Mouse (Mus musculus) gastrocnemius, postnatal 4 days (tissue): ENCODE results near the gene Rasgef1b. TPM values are rescaled to one million over a fixed set of nuclear protein-coding genes. Genes with fewer than 3 reads are reported as not detected.

ENCODE experiments used
- DNase-seq, 2 experiments: peaks; one replicate each; pipeline ENCODE4 v3.0.0; 2021 to 2022; ENCODE audit warnings: low spot score in 2 of 2, mixed read lengths in 2 of 2
- total RNA-seq, 2 experiments: library from RNA; stranded (reverse); gene quantifications; 2 replicates each; pipeline ENCODE4 v1.2.3; 2021

Rasgef1b gene
- total RNA-seq, 2 experiments from 2014 or later: 3.2 to 3.6 TPM

DNA sequence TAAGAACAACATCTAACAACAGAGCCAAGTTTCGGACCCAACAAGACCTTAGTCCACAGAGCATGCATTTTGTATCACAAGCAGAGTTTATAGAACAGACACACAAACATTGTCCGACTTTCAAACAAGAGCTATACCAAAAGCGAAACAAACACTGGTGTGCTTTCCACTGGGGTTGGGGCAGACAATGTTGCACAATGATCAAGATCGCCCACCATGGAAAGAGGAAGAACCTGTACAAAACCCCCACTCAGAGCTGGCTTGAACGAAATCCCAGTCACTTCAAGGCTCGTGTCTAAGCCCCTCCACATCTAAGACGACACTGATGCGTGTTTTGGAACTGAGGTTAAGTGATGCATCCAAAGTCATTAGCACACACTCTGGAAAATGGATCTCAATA is 462.6 kb downstream of the Rasgef1b start:
- no peak for DNase-seq

DNA sequence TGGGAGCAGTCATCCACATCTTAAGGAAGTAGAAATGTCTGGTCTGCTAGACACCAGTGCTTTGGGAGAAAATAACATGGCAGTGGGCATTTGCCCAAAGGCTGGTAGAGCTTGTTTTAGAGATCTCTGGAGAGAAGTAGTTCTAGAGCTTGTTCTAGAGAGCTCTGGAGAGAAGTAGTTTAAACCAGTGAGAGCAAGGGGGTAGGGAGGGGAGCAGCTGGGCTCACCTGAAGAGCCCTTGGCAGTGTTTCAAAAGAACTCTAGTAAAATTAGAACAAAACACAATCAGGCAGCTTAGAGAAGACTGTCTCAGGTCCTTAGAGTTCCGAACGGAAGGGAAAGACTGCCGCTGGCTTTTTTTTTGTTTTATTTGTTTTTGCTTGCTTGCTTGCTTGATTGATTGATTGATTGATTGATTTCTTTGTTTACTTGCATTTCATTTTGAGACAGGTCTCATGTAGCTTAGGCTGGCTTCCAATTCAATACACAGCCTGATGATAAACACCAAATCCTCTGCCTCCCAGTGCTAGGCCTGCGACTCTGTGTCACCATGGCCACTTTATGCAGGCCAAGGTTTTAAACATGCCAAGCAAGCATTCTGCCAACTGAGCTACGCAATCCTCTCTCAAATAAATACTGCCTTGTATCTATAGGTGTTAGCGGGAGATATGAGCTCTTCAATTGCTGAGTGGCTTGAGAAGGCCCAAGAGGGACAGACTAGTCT is 466.5 kb downstream of the Rasgef1b start:
- no peak for DNase-seq

DNA sequence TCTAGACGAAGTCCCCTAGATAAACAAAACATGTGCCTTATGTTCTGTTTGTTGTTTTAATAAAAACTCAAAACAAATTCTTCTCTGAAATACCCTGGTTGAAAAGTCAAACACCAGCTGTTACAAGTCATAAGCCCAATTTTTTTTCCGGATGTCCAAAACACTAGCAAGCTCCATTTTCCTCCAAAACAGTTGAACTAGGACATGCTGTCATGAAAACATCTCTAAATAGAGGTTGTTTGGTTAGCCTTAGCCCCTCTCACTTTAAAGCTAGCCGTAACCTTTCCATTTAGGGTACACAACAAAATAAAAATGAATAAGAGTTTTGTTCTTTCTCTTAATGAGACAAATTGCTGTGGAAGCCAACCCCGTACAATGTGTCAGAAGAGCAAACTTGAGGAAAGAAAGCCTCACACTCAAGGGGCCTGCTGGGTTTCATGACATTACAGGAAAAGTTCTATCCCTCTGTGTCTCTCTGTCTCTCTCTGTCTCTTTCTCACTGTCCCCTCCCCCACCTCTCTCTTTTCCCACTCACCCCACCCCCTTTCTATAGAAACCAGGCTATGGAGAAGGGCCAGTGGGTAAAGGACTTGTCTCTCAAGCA is 467.6 kb downstream of the Rasgef1b start:
- no peak for DNase-seq

DNA sequence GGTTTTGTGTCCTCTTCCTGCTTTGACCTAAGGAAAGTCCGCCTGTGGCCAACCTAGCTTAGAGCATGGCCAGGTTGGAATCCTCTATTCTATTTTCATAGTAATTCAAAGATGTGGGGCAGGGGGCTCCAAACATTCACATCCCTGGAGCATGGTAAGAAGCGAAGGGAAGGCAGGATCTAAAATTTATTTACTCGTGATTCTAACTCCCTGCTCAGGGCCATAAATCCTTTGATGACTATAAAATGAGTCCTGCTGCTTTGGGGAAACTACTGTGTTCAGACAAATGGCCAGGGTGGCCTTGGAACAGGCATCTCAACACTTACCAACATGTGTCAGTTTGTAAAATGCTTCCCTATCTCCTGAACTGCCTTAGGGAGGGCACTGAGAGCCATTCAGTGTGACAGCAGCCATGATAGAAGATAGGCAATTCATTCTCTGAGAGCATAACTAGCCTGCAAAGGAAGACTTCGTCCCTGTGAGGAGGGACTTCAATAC is 470.8 kb downstream of the Rasgef1b start:
- DNase-seq: no peak

DNA sequence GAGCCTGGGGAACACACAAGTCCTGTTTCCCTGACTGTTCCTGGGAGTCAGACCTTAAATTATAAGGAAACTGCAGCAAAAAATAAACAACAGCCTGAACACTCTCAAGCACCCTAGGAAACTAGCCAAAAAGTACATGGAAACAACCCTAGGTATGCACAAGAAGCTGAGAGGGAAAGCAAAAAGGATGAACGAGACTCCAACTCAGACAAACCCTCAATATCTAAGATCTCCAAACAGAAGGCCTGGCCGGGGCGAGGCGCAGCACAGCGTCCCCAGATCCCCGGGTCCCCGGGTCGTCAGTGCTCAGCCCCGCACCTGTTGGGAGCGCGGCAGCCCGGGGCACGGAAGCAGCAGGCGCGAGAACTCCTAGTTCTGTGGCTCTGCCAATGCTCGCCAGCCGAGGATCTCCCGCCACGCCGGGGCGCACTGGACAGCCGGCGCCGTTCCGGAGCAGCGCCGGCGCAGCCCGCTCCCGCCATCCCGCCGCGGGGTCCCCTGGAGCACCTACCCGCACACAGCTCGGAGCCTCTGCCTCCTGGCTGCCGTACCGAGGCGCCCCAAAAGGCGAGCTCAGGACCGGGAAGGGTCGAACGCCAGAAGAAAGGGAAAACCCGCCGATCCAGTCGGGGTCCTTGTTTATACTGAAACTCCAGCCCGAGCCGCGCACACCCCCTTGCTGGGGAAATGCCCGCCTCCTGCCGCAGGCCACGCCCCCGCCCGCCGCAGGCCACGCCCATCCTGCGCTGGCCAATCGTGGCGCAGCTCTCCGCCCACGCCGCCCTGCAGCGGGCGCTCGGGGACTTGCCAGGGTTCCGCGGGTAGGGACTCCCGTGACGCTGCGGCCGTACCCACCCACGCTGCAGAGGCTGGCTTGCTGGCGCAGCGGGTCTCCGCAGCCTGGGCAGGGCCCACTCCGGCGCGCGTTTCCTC is 476.4 kb downstream of the Rasgef1b start:
- DNase-seq: peak; percentile 91 to 93

DNA sequence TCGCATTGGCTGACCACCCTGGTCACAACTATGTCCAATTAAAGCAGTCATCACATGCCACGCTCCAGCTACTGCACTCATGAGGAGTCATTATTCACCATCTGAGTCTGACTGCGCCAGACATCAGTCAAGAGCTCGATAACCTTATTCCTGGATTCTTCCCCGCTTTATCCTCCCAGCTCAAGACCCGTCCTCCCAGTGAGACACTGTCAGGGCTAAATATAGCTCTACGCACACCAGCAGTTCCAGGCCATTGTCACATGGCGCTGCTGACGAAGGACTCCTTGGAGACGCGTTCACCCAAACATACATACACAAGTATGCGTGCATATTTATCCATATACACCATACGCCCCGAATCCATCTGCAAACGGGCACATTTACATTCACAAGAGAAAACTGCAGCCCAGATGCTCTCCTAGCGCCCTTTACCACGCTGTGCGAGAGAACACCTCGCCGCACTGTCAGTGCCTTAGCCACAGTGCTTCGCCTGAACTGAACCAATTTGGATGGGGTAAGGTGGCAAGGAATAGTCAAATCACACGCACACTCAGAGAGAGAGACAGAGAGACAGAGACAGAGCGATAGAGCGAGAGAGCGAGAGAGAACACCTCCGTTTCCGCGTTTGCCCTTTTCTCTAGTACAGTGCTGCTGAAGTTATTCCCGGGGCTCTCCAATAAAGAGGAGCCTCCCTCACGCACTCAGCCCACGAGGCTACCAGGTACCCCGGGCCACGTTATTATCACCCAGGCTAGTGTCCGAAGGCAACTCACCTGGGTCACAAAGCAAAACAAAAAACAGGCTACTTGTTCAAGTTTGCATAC is 477.3 kb downstream of the Rasgef1b start:
- DNase-seq: no peak

DNA sequence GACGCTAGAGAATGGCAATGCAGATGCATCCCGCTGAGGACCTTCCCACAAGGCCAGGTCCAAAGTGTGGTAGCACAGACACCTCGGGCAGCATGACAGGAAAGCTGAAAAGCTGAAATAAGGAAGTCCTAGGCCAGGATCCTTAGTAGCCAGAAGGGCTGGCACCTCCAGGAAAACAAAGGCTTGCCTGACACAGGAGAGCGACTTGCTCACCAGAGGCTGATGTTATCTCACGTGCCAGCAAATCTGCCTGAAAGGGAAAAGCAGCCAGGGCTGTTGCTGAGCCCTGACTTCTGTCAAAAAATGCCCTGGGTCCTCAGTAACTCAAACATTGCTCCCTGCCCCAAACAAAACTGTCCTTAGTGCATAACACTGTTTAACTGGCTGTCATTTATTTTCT is 478.0 kb downstream of the Rasgef1b start:
- no peak for DNase-seq

DNA sequence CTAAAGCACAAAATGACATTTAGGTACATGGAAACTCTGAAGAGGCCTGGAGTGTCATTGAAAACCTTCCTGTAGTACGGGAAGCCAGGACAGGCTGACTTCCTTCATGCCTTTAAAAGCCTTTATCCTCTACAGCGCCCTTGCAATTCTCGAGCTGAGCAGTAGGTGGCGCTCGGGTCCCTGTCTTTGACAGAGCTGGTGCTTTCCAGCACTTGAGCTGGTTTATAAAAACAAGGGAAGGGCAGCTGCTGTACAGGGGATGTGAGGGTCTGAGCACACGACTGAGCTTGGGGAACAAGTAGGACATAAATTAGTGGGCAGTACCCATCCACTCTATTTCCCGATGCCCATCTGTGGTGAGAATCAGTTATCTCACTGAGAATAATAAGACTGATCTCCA is 480.4 kb downstream of the Rasgef1b start:
- peak; percentile 91 to 94 for DNase-seq

DNA sequence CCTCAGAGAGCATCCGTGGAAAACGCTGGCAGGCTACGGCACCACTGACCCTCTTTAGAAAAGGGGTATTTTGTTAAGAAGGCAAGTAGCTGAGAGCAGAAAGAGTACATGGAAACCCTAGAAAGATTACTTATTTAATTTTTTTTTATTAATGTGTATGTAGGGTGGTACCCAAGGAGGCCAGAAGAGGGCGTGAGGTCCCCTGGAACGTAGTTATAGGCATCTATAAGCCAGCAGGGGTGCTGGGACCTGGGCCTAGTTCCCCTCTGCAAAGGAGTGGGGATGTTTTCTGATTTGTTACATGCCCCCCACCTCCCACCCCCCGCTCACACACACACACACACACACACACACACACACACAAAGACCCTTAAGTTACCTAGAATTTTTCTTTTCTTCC is 480.9 kb downstream of the Rasgef1b start:
- no peak for DNase-seq

DNA sequence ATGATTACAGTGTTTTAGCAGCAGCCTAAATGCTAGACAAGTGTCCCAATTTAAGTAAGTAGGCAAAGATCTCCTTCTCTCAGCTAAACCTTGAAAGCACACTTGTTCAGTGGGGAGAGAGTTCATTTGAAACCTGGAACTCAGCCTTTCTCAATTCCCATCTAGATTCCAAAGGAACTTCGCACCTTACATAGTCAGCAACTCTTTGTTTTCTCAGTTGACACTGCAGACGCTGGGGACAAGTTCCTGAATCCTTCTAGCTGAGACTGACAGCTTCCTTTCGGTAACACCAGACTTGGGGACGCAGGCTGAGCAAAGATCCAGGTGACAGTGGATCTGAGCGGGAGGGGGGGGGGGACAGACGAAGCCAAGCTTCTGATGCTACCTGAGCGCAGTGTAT is 481.4 kb downstream of the Rasgef1b start:
- DNase-seq: no peak

DNA sequence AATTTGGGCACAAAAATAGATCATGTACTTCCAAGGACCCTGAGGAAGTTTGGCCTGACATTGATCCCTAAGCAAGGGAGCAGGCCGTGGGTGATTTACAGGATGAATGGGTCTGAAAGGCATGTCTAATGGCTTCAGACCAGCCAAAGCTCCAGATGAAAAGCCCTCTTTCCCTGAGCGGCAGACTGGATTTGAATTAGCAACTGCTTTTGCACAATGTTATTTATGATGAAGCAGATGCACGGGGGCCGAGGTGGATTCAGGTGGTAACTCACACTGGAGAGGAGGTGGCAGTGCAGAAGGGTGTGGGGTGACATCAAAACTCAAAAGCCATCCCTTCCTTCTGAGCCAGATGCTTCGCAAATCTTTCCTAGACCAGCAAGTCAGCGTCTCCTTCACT is 481.9 kb downstream of the Rasgef1b start:
- DNase-seq: no peak

DNA sequence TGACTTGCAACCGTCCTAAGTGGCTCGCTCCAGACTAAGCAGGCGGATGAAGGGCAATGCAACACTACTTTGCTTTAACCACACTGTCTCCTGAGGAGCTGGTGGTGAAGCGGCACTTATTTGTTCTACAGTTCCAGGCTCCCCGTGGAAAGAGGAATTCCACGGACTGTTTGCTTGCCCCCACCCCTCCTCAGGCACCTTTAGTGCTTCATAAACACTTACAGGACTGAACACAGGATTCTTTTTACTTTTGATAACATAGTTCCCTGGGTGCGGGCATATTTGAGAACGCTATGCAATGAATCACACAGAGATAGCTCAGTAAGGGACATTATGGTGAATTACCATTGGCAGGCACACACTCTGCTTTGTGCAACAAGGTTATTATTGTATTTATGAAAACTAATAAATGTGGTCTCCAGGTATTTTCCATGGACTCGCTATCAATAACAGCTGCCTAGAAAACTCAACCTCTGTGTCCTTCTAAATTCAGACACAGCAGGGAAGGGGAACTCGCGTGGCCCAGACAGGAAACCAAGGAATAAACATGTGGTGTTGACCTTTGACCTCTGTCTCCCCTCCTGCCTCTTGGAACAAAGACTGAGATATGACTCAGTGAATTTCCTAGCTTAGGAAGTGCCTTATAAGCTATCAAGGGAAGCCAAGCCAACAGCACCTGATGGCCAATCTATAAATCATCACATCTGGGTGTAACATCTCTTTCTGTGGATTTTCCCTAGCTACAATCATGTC is 486.7 kb downstream of the Rasgef1b start:
- DNase-seq: no peak

DNA sequence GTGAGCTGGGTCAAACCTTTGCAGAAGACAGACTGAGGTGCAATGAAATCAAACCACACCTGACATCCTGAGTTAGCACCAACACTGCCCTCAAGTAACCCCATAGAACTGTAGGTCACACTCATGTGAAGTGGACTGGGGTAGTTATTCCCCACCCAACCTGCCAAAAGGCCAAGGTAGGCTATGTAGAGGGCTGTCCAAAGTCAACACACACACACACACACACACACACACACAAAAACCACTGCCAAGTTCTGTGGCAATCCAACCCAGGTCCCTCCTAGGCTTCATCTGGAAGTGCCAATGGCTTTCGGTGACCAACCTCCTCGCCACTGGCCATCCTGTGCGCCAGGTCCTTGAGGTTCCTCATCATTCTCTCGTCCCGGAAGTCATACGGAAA is 488.4 kb downstream of the Rasgef1b start:
- no peak for DNase-seq

DNA sequence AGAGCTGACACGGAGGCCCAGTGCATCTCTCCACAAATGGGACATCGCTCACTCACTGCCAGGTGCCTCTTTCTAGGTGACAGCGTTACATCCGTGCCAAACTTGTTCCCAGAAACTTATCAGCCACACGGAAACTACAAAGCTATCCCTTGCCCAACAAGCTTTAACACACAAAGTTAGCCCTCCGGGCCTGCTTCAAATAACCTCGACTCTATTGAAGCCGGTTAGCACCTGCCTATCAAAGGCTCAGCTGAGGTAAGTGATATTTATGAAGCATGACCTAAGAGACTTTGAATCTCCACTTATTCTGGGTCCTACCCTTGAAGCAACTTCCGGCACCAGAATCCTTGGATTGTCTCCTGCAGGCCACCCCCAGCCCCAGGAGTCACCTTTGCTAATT is 489.2 kb downstream of the Rasgef1b start:
- no peak for DNase-seq

DNA sequence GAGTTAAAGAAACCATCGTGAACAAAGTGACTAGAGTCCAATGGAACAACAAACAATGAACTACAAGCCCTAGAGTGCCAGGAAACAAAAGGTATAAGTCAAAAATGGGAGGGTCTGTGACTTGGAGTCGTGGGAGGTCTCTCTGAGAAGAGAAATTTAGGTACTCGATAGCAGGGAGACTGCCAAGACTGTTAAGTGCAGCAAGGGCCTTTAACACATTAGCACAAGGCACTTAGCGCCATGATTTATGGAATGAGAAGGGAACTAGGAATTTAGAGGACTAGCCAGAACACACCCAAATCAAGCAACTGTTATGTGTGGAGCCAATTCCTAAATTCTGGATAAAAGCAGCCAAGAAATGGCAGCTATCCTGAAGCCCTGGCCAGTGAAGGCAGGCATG is 490.7 kb downstream of the Rasgef1b start:
- no peak for DNase-seq

DNA sequence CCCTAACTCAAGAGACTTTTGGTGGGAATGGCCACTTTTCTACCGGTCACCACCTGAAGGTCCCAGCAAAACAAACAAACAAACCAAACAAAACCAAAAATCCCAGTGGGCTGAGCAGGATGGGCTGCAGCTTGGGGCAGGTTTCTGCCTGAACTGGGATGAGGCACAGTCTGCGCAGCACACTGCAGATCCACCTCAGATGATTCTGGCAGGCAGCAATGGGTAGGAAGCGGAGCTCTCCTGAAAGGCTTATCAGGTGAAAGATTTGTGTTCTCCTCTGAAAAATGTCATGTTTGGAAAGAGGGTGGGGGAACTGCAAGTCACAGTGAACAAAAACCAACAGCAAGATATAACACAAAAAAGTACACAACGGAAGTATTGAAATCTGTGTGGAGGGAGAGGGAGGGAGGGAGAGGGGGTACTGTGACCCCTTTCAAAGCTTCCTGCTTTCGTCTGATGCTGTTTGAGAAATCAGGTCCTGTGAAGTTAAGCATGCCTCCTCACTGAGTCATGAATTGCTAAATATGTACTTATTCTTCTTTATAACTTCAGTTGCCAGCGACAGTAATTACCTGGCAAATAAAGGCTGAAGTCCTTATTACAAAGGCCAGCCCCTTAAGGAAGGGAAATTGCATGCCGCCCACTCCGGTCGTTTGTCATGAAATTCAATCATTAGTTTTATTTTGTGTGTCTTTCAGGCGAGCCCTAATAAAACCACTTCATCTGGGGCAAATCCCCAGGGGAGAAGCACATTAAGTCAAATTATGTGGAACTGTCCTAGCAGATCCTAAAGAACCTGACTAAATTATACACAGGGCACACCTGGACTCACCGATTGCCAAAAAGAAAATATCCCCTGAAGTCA is 491.7 kb downstream of the Rasgef1b start:
- DNase-seq: no peak

DNA sequence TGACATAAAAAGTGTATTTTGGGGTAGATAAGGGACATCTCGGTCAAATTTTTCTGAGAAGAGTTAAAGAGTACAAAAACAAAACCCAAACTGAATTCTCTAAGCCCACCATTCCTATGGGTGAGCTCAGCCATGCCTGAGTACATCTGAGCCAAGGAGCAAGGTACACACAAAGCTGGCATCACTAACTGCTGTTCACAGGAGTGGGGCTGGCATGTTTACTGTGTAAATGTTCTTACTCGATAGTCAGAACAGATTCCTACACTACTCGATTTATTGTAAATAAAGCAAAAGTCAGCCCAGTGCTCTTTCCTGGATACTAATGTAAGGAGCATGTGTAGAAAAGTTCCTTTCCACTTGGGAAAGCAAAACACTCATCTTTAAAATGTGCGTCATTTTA is 492.4 kb downstream of the Rasgef1b start:
- no peak for DNase-seq

DNA sequence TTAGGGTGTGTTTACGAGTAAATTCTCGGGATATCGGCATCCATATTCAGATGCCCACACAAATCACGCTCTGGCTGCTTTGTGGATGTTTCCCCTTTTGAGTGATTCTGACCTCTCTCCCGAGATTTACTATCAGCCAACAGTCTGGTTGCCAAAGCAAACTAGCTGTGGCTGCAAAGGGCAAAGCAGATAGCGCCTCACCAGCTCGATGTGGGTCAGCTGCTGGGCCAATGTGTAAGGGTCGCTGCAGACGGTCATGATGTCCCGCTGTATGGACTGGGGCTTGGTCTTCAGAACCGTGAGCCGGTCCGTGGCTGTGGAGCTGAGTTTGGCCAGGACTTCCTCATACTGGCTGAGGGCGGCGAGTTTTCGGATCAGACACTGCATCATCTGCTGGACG is 494.6 kb downstream of the Rasgef1b start:
- no peak for DNase-seq

DNA sequence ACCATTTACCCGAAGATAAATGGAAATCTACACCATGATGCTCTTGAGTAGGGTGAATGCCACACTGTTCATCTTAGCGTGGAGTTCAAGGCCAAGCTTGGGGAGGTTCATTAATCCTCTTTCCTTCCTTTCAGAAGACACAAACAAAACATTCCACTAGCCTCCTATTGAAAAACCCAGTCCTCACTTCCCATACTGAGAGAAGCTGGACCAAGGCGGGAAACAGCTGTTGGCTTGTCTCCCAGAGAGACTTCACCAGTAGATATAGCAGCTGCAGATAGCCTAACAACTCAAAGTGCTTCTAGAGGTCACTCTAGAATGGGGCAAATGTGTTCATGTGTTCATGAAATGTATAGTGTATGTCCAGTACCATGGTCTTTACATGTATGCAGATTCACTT is 495.7 kb downstream of the Rasgef1b start:
- peak in 1 of 2 experiments; percentile 22 for DNase-seq
